Mouse (Mus musculus) cerebral cortex, adult 2 months (tissue): Measurements from ENCODE around the gene Atp1b3.

Source experiments
- WGBS: fragments of 180-500 bp; shearing (Covaris S2); methylation state at CpG from one replicate; pipeline ENCODE4 v1.1.7; 2018; 5-methylcytosine and 5-hydroxymethylcytosine counted together

Atp1b3 gene

GRCm38 (mm10) chr9:96365271-96365872 is 1.1 kb upstream of the Atp1b3 start:
- 46% methylated on average over 6 of the region's 6 CpGs for WGBS

- WGBS, result under 1% methylated on average over 64 of the region's 64 CpGs
These were observed 581 bp downstream of the Atp1b3 start for GRCm38 (mm10) chr9:96363581-96364140.

GRCm38 (mm10) chr9:96360056-96360455 is 4.2 kb downstream of the Atp1b3 start:
- 83% methylated on average over 3 of the region's 3 CpGs for WGBS

GRCm38 (mm10) chr9:96353799-96354198 is 10.4 kb downstream of the Atp1b3 start:
- WGBS, result 48% methylated on average over 8 of the region's 8 CpGs

- WGBS, result 64% methylated on average over 12 of the region's 12 CpGs
These were observed 11.0 kb downstream of the Atp1b3 start for GRCm38 (mm10) chr9:96353121-96353769.

GRCm38 (mm10) chr9:96351771-96352170 is 12.5 kb downstream of the Atp1b3 start:
- 94% methylated on average over 6 of the region's 6 CpGs for whole genome bisulfite sequencing

GRCm38 (mm10) chr9:96350476-96350875 is 13.8 kb downstream of the Atp1b3 start:
- 55% methylated on average over 3 of the region's 3 CpGs for WGBS

- 33% methylated on average over 4 of the region's 4 CpGs for WGBS
These were observed 14.2 kb downstream of the Atp1b3 start for GRCm38 (mm10) chr9:96350010-96350409.

- WGBS, result 86% methylated on average over 5 of the region's 5 CpGs
These were observed 15.4 kb downstream of the Atp1b3 start for GRCm38 (mm10) chr9:96348885-96349284.

- 97% methylated on average over 3 of the region's 3 CpGs for WGBS
These were observed 18.5 kb downstream of the Atp1b3 start for GRCm38 (mm10) chr9:96345750-96346149.

GRCm38 (mm10) chr9:96331146-96331545 is 33.1 kb downstream of the Atp1b3 start:
- 95% methylated on average over 5 of the region's 5 CpGs for WGBS

- 89% methylated on average over 4 of the region's 4 CpGs for WGBS
These were observed 36.0 kb downstream of the Atp1b3 start for GRCm38 (mm10) chr9:96328226-96328625.

GRCm38 (mm10) chr9:96326496-96326923 is 37.7 kb downstream of the Atp1b3 start:
- 48% methylated on average over 6 of the region's 6 CpGs for WGBS

GRCm38 (mm10) chr9:96324502-96324901 is 39.7 kb downstream of the Atp1b3 start:
- 60% methylated on average over 4 of the region's 4 CpGs for WGBS

- WGBS, result 90% methylated on average over 15 of the region's 15 CpGs
These were observed 41.7 kb downstream of the Atp1b3 start for GRCm38 (mm10) chr9:96322411-96323152.

- WGBS, result 41% methylated on average over 6 of the region's 6 CpGs
These were observed 43.7 kb downstream of the Atp1b3 start for GRCm38 (mm10) chr9:96320551-96320980.

- 88% methylated on average over 5 of the region's 5 CpGs for WGBS
These were observed 44.9 kb downstream of the Atp1b3 start for GRCm38 (mm10) chr9:96319333-96319732.

- 98% methylated on average over 3 of the region's 3 CpGs for WGBS
These were observed 52.2 kb downstream of the Atp1b3 start for GRCm38 (mm10) chr9:96312074-96312473.

GRCm38 (mm10) chr9:96308816-96309215 is 55.4 kb downstream of the Atp1b3 start:
- 76% methylated on average over 3 of the region's 3 CpGs for WGBS

- 62% methylated on average over 3 of the region's 3 CpGs for WGBS
These were observed 64.8 kb downstream of the Atp1b3 start for GRCm38 (mm10) chr9:96299324-96300008.

GRCm38 (mm10) chr9:96292144-96292543 is 72.1 kb downstream of the Atp1b3 start:
- 98% methylated on average over 7 of the region's 7 CpGs for WGBS

GRCm38 (mm10) chr9:96284916-96285315 is 79.3 kb downstream of the Atp1b3 start:
- 9% methylated on average over 1 of the region's 1 CpGs for WGBS
